8 mouse cellular contexts compared by ENCODE assay signal in the genomic region with DNA sequence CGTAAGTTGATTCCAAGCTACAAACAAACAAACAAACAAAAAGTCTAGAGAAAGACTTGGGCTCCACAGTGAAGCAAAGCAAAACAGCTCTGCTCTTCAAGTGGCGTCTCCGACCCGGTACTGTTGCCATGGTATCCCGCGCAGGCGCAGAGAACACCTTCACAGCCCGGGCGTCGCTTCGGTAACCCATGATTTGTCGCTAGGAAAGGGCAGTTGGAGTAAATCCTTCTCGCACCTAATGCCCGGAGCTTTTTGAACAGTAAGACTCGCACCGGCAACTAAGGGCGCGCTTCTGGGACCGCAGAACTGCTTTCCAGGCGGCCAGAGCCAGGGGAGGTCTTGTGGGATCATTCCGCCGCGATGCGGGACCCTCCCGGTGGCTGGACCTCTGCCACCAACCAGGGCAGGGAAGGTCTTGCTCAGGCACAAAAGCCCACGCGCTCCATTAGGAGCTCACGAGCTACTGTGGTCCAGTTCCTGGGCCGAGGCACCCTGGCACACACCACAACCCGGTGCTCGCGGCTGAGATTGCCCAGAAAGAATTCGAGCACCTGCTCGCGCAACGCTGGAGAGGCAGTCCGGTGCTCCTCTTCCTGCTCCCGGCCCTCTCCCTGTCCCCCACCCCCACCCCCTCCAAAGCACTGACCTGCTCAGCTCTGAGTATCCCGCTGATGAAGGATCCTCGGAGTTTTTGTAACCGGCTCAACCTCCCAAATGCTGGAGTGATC. TPM values are rescaled to one million over a fixed set of nuclear protein-coding genes. Genes with fewer than 3 reads are reported as not detected.
DNase-seq lines count a peak whose midpoint lies in the region; ATAC-seq and TF ChIP-seq lines count a peak whose summit lies in the region.

No protein-coding gene starts in this region.

- peak; percentile 85 for ATAC-seq in forebrain, embryonic 12.5 days (ENCODE audit: low FRiP score)
- ATAC-seq in heart, postnatal 0 days (ENCODE audit: insufficient read depth, low read depth): peak; percentile 82
- peak; percentile 36 for ATAC-seq in liver, embryonic 13.5 days (ENCODE audit: low read depth)

- WGBS in forebrain, embryonic 12.5 days: under 1% methylated on average over 41 of the region's 41 CpGs
- WGBS in heart, postnatal 0 days: under 1% methylated on average over 41 of the region's 41 CpGs
- WGBS in liver, embryonic 13.5 days (ENCODE audit: insufficient replicate concordance): under 1% methylated on average over 41 of the region's 41 CpGs

- H3K27ac ChIP-seq in brown adipose tissue, adult 24 weeks (replicated peaks; ENCODE audit: low read depth, low read length): no peak overlapping the region
- H3K27ac ChIP-seq in forebrain, embryonic 12.5 days: peak overlapping the region; percentile 94
- no peak overlapping the region for H3K27ac ChIP-seq in heart, postnatal 0 days (ENCODE audit: low read depth)
- no peak overlapping the region for H3K27ac ChIP-seq in liver, embryonic 13.5 days
- peak overlapping the region; percentile 72 for H3K27ac ChIP-seq in testis, adult 2 months (ENCODE audit: control insufficient read depth, insufficient read depth, low read depth, low read length)

- H3K4me1 ChIP-seq in brown adipose tissue, adult 24 weeks (ENCODE audit: control insufficient read depth, insufficient read depth, insufficient read length, low read length): no peaks in the 10 kb centered on the region
- peaks cover 49% of the 10 kb centered on the region for H3K4me1 ChIP-seq in forebrain, embryonic 12.5 days
- H3K4me1 ChIP-seq in heart, postnatal 0 days (ENCODE audit: control insufficient read depth, insufficient read depth): peaks cover 9% of the 10 kb centered on the region; the same call in 1 of the 2 replicates
- H3K4me1 ChIP-seq in liver, embryonic 13.5 days (replicated peaks): no peaks in the 10 kb centered on the region; the same call in 1 of the 2 replicates
- peaks cover 8% of the 10 kb centered on the region for H3K4me1 ChIP-seq in testis, adult 2 months (ENCODE audit: control insufficient read depth, insufficient read depth, low read length)

- TF ChIP-seq EP300 in heart, postnatal 0 days (IDR thresholded peaks at IDR 0.05; ENCODE audit: low read depth): no peak

- DNase-seq in CD4-positive, CD25-positive, alpha-beta regulatory T cell, adult 2 months (ENCODE audit: low read depth, low spot score): peak; percentile 65
- peak; percentile 54 for DNase-seq in heart, postnatal 0 days (ENCODE audit: low spot score)
- DNase-seq in kidney, postnatal 36 days: peak; percentile 91 to 94
- DNase-seq in liver, embryonic 13.5 days: peak; percentile 4
- peak; percentile 90 for DNase-seq in neural tube, embryonic 10.5 days (ENCODE audit: extremely low spot score, low spot score)

- H3K27me3 ChIP-seq in forebrain, embryonic 12.5 days: no peaks in the 10 kb centered on the region
- H3K27me3 ChIP-seq in heart, postnatal 0 days (ENCODE audit: control insufficient read depth, insufficient read depth, low read length): no peaks in the 10 kb centered on the region
- H3K27me3 ChIP-seq in liver, embryonic 13.5 days: peaks cover 28% of the 10 kb centered on the region
- no peaks in the 10 kb centered on the region for H3K27me3 ChIP-seq in testis, adult 2 months (ENCODE audit: control insufficient read depth, insufficient read depth, low read length)

- peak overlapping the region; percentile 87 for H3K9ac ChIP-seq in forebrain, embryonic 12.5 days
- H3K9ac ChIP-seq in heart, postnatal 0 days (replicated peaks; ENCODE audit: low read depth, low read length): peak overlapping the region; percentile 5; the same call in 1 of the 2 replicates
- peak overlapping the region; percentile 36; the same call in 1 of the 2 replicates for H3K9ac ChIP-seq in liver, embryonic 13.5 days

- H3K4me3 ChIP-seq in brown adipose tissue, adult 24 weeks (ENCODE audit: insufficient read depth, low read depth, low read length): peak overlapping the region; percentile 59
- H3K4me3 ChIP-seq in forebrain, embryonic 12.5 days (replicated peaks): peak overlapping the region; percentile 78
- H3K4me3 ChIP-seq in heart, postnatal 0 days (ENCODE audit: low read depth, low read length): peak overlapping the region; percentile 59
- peak overlapping the region; percentile 55 for H3K4me3 ChIP-seq in liver, embryonic 13.5 days (replicated peaks)
- peak overlapping the region; percentile 89 for H3K4me3 ChIP-seq in testis, adult 2 months (ENCODE audit: control insufficient read depth, low read depth, low read length)

- H3K9me3 ChIP-seq in forebrain, embryonic 12.5 days: no peaks in the 10 kb centered on the region
- no peaks in the 10 kb centered on the region for H3K9me3 ChIP-seq in heart, postnatal 0 days (replicated peaks; ENCODE audit: control insufficient read depth, low read length)
- no peaks in the 10 kb centered on the region for H3K9me3 ChIP-seq in liver, embryonic 13.5 days (replicated peaks)

- peak; percentile 58; the same call in 1 of the 2 replicates for TF ChIP-seq POLR2A in testis, adult 2 months (IDR thresholded peaks at IDR 0.05; ENCODE audit: control insufficient read depth, low read depth, low read length)

- TF ChIP-seq CTCF in heart, postnatal 0 days (IDR thresholded peaks at IDR 0.05; ENCODE audit: low read depth): no peak
- no peak for TF ChIP-seq CTCF in testis, adult 2 months (IDR thresholded peaks at IDR 0.05; ENCODE audit: control insufficient read depth, insufficient read depth, insufficient replicate concordance, low read depth, low read length)

- H3K4me2 ChIP-seq in forebrain, embryonic 12.5 days: peak overlapping the region; percentile 76
- peak overlapping the region; percentile 98 for H3K4me2 ChIP-seq in heart, postnatal 0 days (ENCODE audit: low read depth, low read length)
- peak overlapping the region; percentile 77 for H3K4me2 ChIP-seq in liver, embryonic 13.5 days

- H3K36me3 ChIP-seq in forebrain, embryonic 12.5 days (replicated peaks): no peaks in the 10 kb centered on the region
- H3K36me3 ChIP-seq in heart, postnatal 0 days (replicated peaks; ENCODE audit: control insufficient read depth, insufficient read depth, low read length): no peaks in the 10 kb centered on the region
- H3K36me3 ChIP-seq in liver, embryonic 13.5 days: no peaks in the 10 kb centered on the region
- H3K36me3 ChIP-seq in testis, adult 2 months (ENCODE audit: control insufficient read depth, insufficient read depth, low read length): no peaks in the 10 kb centered on the region

RNA-seq across cellular contexts. Expression of a gene that starts 0.5 kb away (rescaled TPM):
- not detected in 2 replicates for polyA plus RNA-seq in brown adipose tissue, adult 24 weeks (2012; ENCODE audit: insufficient read depth, insufficient read length, missing spikeins)
- polyA plus RNA-seq in forebrain, embryonic 12.5 days (2016; fragmentation: Nextera tagmentation; extraction: Ambion mirVana): 25.0 and 26.0 TPM in 2 replicates
- total RNA-seq in heart, postnatal 0 days (2014; rRNA removed; ENCODE audit: low replicate concordance): not detected in 2 replicates
- polyA plus RNA-seq in heart, postnatal 0 days (2015; fragmentation: Nextera tagmentation; extraction: Ambion mirVana): 0.07 and 0.14 TPM in 2 replicates
- 0.09 and 0.10 TPM in 2 replicates for polyA plus RNA-seq in liver, embryonic 13.5 days (2015; fragmentation: Nextera tagmentation; extraction: Ambion mirVana)
- 0.23 and 0.26 TPM in 2 replicates for polyA plus RNA-seq in testis, adult 2 months (2012; rRNA removed)

RNA-seq across cellular contexts. Expression of a gene that starts 30.5 kb away (rescaled TPM):
- polyA plus RNA-seq in brown adipose tissue, adult 24 weeks (2012; ENCODE audit: insufficient read depth, insufficient read length, missing spikeins): 13.0 and 13.4 TPM in 2 replicates
- 2.9 and 3.0 TPM in 2 replicates for polyA plus RNA-seq in forebrain, embryonic 12.5 days (2016; fragmentation: Nextera tagmentation; extraction: Ambion mirVana)
- 2.4 and 3.1 TPM in 2 replicates for total RNA-seq in heart, postnatal 0 days (2014; rRNA removed; ENCODE audit: low replicate concordance)
- 6.0 and 7.3 TPM in 2 replicates for polyA plus RNA-seq in heart, postnatal 0 days (2015; fragmentation: Nextera tagmentation; extraction: Ambion mirVana)
- 2.2 and 2.3 TPM in 2 replicates for polyA plus RNA-seq in liver, embryonic 13.5 days (2015; fragmentation: Nextera tagmentation; extraction: Ambion mirVana)
- 1.3 and 1.7 TPM in 2 replicates for polyA plus RNA-seq in testis, adult 2 months (2012; rRNA removed)

Comparison
In these comparisons a context has a peak if more than half of its experiments do, and no peak if none do; other contexts are left out.
1. DNase-seq: peak in every context shown above with its lines; median percentile 92 in kidney, postnatal 36 days; 90 in neural tube, embryonic 10.5 days; 65 in CD4-positive, CD25-positive, alpha-beta regulatory T cell, adult 2 months; 54 in heart, postnatal 0 days; 4 in liver, embryonic 13.5 days.
2. H3K27ac ChIP-seq: peak in forebrain, embryonic 12.5 days (single experiment) and testis, adult 2 months (single experiment); none in brown adipose tissue, adult 24 weeks (single experiment), heart, postnatal 0 days (single experiment) and liver, embryonic 13.5 days (single experiment).
3. H3K9ac ChIP-seq: peak in every context shown above with its lines; median percentile 87 in forebrain, embryonic 12.5 days; 36 in liver, embryonic 13.5 days; 5 in heart, postnatal 0 days.
4. RNA of a gene that starts 0.5 kb away (polyA plus RNA-seq): 25.0 to 26.0 TPM in forebrain, embryonic 12.5 days; 0.23 to 0.26 TPM in testis, adult 2 months, 0.07 to 0.14 TPM in heart, postnatal 0 days, 0.09 to 0.10 TPM in liver, embryonic 13.5 days and not detected in brown adipose tissue, adult 24 weeks; every median in the first group is over 10 times any median in the second.
5. Peak in every context shown above with its lines, with median percentiles within 50 percentile points of each other: H3K4me3 ChIP-seq, ATAC-seq and H3K4me2 ChIP-seq.